Comparison of ENCODE assay signal across 14 mouse cellular contexts in the genomic region with DNA sequence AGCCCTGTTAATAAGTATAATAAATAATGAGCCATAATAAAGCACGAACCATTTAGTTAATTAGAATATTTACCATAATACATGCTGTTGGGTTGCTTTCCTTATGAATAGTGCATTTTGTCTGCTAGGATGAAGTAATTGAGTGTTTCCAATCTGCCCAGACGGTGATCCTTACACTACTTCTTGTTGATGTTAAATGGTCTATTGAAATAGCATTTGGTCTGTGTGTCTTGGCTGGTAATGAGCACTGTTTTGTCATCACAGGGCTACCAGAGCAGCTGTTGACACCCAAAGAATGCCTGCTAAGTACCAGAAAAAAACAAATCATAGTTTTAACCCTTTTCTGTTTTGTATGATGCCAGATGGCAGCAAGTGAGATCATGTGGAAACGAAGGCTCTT. TPM values are rescaled to one million over a fixed set of nuclear protein-coding genes. Genes with fewer than 3 reads are reported as not detected.
DNase-seq lines count a peak whose midpoint lies in the region; ATAC-seq lines count a peak whose summit lies in the region.
"Had no signal": no experiment of that assay in that cellular context is flagged by ENCODE, and none has a peak within 500 bp of the region (broad histone marks: within the 10 kb centered on the region; RNA-seq: fewer than 3 reads in every experiment).

No protein-coding gene starts in this region.

- WGBS in midbrain, embryonic 12.5 days, result 45% methylated on average over 3 of the region's 3 CpGs
- 63% methylated on average over 3 of the region's 3 CpGs for WGBS in midbrain, embryonic 10.5 days
- WGBS in embryonic facial prominence, embryonic 14.5 days, result 48% methylated on average over 3 of the region's 3 CpGs
- WGBS in hindbrain, embryonic 11.5 days, result 43% methylated on average over 3 of the region's 3 CpGs
- WGBS in neural tube, embryonic 15.5 days, result 17% methylated on average over 3 of the region's 3 CpGs

- no peak overlapping the region for H3K4me3 ChIP-seq in midbrain, embryonic 12.5 days
- H3K4me3 ChIP-seq in midbrain, embryonic 10.5 days, result no peak overlapping the region
- no peak overlapping the region for H3K4me3 ChIP-seq in embryonic facial prominence, embryonic 14.5 days (ENCODE audit: low read depth, low read length)
- no peak overlapping the region for H3K4me3 ChIP-seq in hindbrain, embryonic 11.5 days (ENCODE audit: low read depth, low read length)
- no peak overlapping the region for H3K4me3 ChIP-seq in neural tube, embryonic 15.5 days (replicated peaks)
- H3K4me3 ChIP-seq: liver, embryonic 13.5 days had no signal

- H3K27ac ChIP-seq in midbrain, embryonic 12.5 days (replicated peaks), result peak overlapping the region; percentile 42; the same call in 1 of the 2 replicates
- no peak overlapping the region for H3K27ac ChIP-seq in midbrain, embryonic 10.5 days (replicated peaks)
- H3K27ac ChIP-seq in embryonic facial prominence, embryonic 14.5 days (replicated peaks; ENCODE audit: low read depth, low read length), result no peak overlapping the region
- 0 out of 2 replicates have a peak overlapping the region, but pooled peaks have one; percentile 25 for H3K27ac ChIP-seq in hindbrain, embryonic 11.5 days (ENCODE audit: low read depth, low read length)
- no peak overlapping the region for H3K27ac ChIP-seq in neural tube, embryonic 15.5 days (replicated peaks)
- H3K27ac ChIP-seq: liver, embryonic 13.5 days had no signal

- no peaks in the 10 kb centered on the region for H3K9me3 ChIP-seq in midbrain, embryonic 12.5 days
- H3K9me3 ChIP-seq in midbrain, embryonic 10.5 days (replicated peaks), result no peaks in the 10 kb centered on the region
- H3K9me3 ChIP-seq in embryonic facial prominence, embryonic 14.5 days (ENCODE audit: control insufficient read depth, low read length), result no peaks in the 10 kb centered on the region
- no peaks in the 10 kb centered on the region for H3K9me3 ChIP-seq in hindbrain, embryonic 11.5 days (ENCODE audit: control insufficient read depth, low read length)
- H3K9me3 ChIP-seq in neural tube, embryonic 15.5 days (replicated peaks), result no peaks in the 10 kb centered on the region
- H3K9me3 ChIP-seq: liver, embryonic 13.5 days had no signal

- peak; percentile 77 for ATAC-seq in midbrain, embryonic 12.5 days (ENCODE audit: low FRiP score, low read depth)
- ATAC-seq in embryonic facial prominence, embryonic 14.5 days (ENCODE audit: low read depth), result peak; percentile 51; the same call in 1 of the 2 replicates
- peak; percentile 74 for ATAC-seq in hindbrain, embryonic 11.5 days (ENCODE audit: low FRiP score)
- ATAC-seq in neural tube, embryonic 15.5 days (ENCODE audit: low FRiP score), result peak; percentile 60; the same call in 1 of the 2 replicates

- no peaks in the 10 kb centered on the region for H3K27me3 ChIP-seq in midbrain, embryonic 12.5 days
- H3K27me3 ChIP-seq in midbrain, embryonic 10.5 days (ENCODE audit: low read depth, poor library complexity, severe bottlenecking), result no peaks in the 10 kb centered on the region
- no peaks in the 10 kb centered on the region for H3K27me3 ChIP-seq in embryonic facial prominence, embryonic 14.5 days (replicated peaks; ENCODE audit: control insufficient read depth, insufficient read depth, low read length)
- no peaks in the 10 kb centered on the region for H3K27me3 ChIP-seq in hindbrain, embryonic 11.5 days (ENCODE audit: control insufficient read depth, insufficient read depth, low read length)
- no peaks in the 10 kb centered on the region for H3K27me3 ChIP-seq in neural tube, embryonic 15.5 days (replicated peaks)
- H3K27me3 ChIP-seq: liver, embryonic 13.5 days had no signal

- no peaks in the 10 kb centered on the region for H3K36me3 ChIP-seq in midbrain, embryonic 12.5 days
- no peaks in the 10 kb centered on the region for H3K36me3 ChIP-seq in midbrain, embryonic 10.5 days
- no peaks in the 10 kb centered on the region for H3K36me3 ChIP-seq in embryonic facial prominence, embryonic 14.5 days (ENCODE audit: control insufficient read depth, insufficient read depth, low read length)
- no peaks in the 10 kb centered on the region for H3K36me3 ChIP-seq in hindbrain, embryonic 11.5 days (ENCODE audit: control insufficient read depth, insufficient read depth, low read length)
- H3K36me3 ChIP-seq in neural tube, embryonic 15.5 days, result no peaks in the 10 kb centered on the region
- H3K36me3 ChIP-seq: liver, embryonic 13.5 days had no signal

- H3K4me1 ChIP-seq in midbrain, embryonic 12.5 days, result peaks cover 23% of the 10 kb centered on the region
- H3K4me1 ChIP-seq in midbrain, embryonic 10.5 days, result peaks cover 49% of the 10 kb centered on the region
- H3K4me1 ChIP-seq in embryonic facial prominence, embryonic 14.5 days (ENCODE audit: control insufficient read depth, insufficient read depth, low read length), result peaks cover 14% of the 10 kb centered on the region
- peaks cover 4% of the 10 kb centered on the region; the same call in 1 of the 2 replicates for H3K4me1 ChIP-seq in hindbrain, embryonic 11.5 days (replicated peaks; ENCODE audit: control insufficient read depth, insufficient read depth, low read length)
- peaks cover 17% of the 10 kb centered on the region for H3K4me1 ChIP-seq in neural tube, embryonic 15.5 days

- no peak overlapping the region for H3K9ac ChIP-seq in midbrain, embryonic 12.5 days (replicated peaks)
- H3K9ac ChIP-seq in embryonic facial prominence, embryonic 14.5 days (ENCODE audit: low read depth, low read length), result no peak overlapping the region
- no peak overlapping the region for H3K9ac ChIP-seq in hindbrain, embryonic 11.5 days (ENCODE audit: low read depth, low read length)
- H3K9ac ChIP-seq in neural tube, embryonic 15.5 days (replicated peaks), result no peak overlapping the region
- H3K9ac ChIP-seq: liver, embryonic 13.5 days had no signal

- H3K4me2 ChIP-seq in midbrain, embryonic 12.5 days (replicated peaks), result no peak overlapping the region
- no peak overlapping the region for H3K4me2 ChIP-seq in embryonic facial prominence, embryonic 14.5 days (ENCODE audit: low read depth, low read length)
- no peak overlapping the region for H3K4me2 ChIP-seq in hindbrain, embryonic 11.5 days (replicated peaks; ENCODE audit: low read depth, low read length)
- no peak overlapping the region for H3K4me2 ChIP-seq in neural tube, embryonic 15.5 days
- H3K4me2 ChIP-seq: liver, embryonic 13.5 days had no signal

- no peak for DNase-seq in midbrain, embryonic 10.5 days (ENCODE audit: low spot score)
- DNase-seq in embryonic facial prominence, embryonic 14.5 days (ENCODE audit: low spot score), result no peak
- DNase-seq in hindbrain, embryonic 11.5 days (ENCODE audit: low spot score), result no peak
- no peak for DNase-seq in heart, adult 18-20 months
- DNase-seq in thymus, postnatal 10 days (ENCODE audit: low spot score in 2 of 2), result no peak
- DNase-seq in spleen, adult 12 weeks (ENCODE audit: low spot score), result no peak
- DNase-seq: cerebellum, adult 11-12 months; kidney, adult 11 months; kidney, postnatal 4 days; liver, embryonic 13.5 days; lung, postnatal 14 days; thymus, adult 18-20 months had no signal

RNA-seq across cellular contexts. Expression of a gene that starts 42.8 kb away (rescaled TPM):
- polyA plus RNA-seq in midbrain, embryonic 12.5 days (2016; fragmentation: Nextera tagmentation; extraction: Ambion mirVana), result 15.0 and 16.8 TPM in 2 replicates
- 12.7 and 14.3 TPM in 2 replicates for polyA plus RNA-seq in midbrain, embryonic 10.5 days (2016; fragmentation: Nextera tagmentation; extraction: Ambion mirVana)
- polyA plus RNA-seq in embryonic facial prominence, embryonic 14.5 days (2014; fragmentation: Nextera tagmentation; extraction: Ambion mirVana), result 24.6 and 25.0 TPM in 2 replicates
- polyA plus RNA-seq in hindbrain, embryonic 11.5 days (2014; fragmentation: Nextera tagmentation; extraction: Ambion mirVana), result 18.3 and 20.7 TPM in 2 replicates
- polyA plus RNA-seq in neural tube, embryonic 15.5 days (2015; fragmentation: Nextera tagmentation; extraction: Ambion mirVana), result 8.3 and 9.8 TPM in 2 replicates
- total RNA-seq in heart, adult 18-20 months (2021), result 10 to 100 TPM; 23.3 to 23.6 TPM

RNA-seq across cellular contexts. Expression of a gene that starts 57.4 kb away (rescaled TPM):
- 55.8 and 61.8 TPM in 2 replicates for polyA plus RNA-seq in midbrain, embryonic 12.5 days (2016; fragmentation: Nextera tagmentation; extraction: Ambion mirVana)
- 60.2 and 60.7 TPM in 2 replicates for polyA plus RNA-seq in midbrain, embryonic 10.5 days (2016; fragmentation: Nextera tagmentation; extraction: Ambion mirVana)
- 36.1 and 37.7 TPM in 2 replicates for polyA plus RNA-seq in embryonic facial prominence, embryonic 14.5 days (2014; fragmentation: Nextera tagmentation; extraction: Ambion mirVana)
- polyA plus RNA-seq in hindbrain, embryonic 11.5 days (2014; fragmentation: Nextera tagmentation; extraction: Ambion mirVana), result 57.4 and 65.0 TPM in 2 replicates
- polyA plus RNA-seq in neural tube, embryonic 15.5 days (2015; fragmentation: Nextera tagmentation; extraction: Ambion mirVana), result 28.3 and 32.7 TPM in 2 replicates
- total RNA-seq in heart, adult 18-20 months (2021), result 1 to 10 TPM; 3.8 to 4.1 TPM

Comparison
In these comparisons a context has a peak if more than half of its experiments do, and no peak if none do; other contexts are left out.
1. H3K27ac ChIP-seq: peak in midbrain, embryonic 12.5 days (single experiment) and hindbrain, embryonic 11.5 days (single experiment); none in midbrain, embryonic 10.5 days (single experiment), embryonic facial prominence, embryonic 14.5 days (single experiment) and neural tube, embryonic 15.5 days (single experiment).
2. Peak in every context shown above with its lines, with median percentiles within 50 percentile points of each other: ATAC-seq.